Mouse (Mus musculus) B cell, adult 2 months (primary cell): ENCODE data around the gene Phox2a.

ENCODE experiments used
- DNase-seq, 2 experiments: peaks; one replicate each; pipeline ENCODE4 v3.0.0; 2022

The Phox2a gene

DNA sequence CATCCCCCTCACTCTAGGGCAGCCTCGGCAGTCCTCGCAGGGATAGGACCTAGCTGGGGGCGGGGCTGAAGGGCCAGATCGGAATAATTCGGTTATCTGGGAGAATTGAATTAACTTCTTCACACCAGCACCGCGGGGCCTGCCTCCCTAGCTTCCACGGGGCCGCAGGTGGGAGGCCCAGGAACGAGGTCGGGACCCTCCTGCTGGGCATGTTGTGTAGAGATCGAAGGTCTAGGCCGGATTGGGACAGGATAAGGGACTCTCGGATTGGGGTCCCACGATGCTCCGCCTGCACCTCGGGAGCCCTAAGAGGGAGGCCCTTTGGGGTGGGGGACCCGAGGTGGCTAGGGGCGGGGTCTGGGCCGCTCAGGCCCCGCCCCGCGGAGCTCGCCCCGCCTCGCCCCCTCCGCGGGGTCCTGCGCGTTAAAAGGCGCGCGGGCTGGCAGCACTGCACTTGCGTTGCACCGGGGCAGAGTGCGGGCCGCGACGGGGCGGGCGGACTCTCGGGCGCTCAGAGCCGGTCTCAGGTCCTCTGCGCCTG lies at the start of gene Phox2a:
Gene Phox2a, plus strand, starts transcription at position 453 of the 541 bp plus-strand sequence.
- no peak for DNase-seq

GRCm38 (mm10) chr7:101770051-101770450 lies 48.1 kb upstream of the Phox2a start:
- DNase-seq, result no peak

- no peak for DNase-seq
Measured at GRCm38 (mm10) chr7:101771604-101772003, 46.5 kb upstream of the Phox2a start.

- no peak for DNase-seq
Measured at GRCm38 (mm10) chr7:101772687-101773086, 45.4 kb upstream of the Phox2a start.

GRCm38 (mm10) chr7:101777053-101777452 lies 41.1 kb upstream of the Phox2a start:
- DNase-seq, result no peak

DNA sequence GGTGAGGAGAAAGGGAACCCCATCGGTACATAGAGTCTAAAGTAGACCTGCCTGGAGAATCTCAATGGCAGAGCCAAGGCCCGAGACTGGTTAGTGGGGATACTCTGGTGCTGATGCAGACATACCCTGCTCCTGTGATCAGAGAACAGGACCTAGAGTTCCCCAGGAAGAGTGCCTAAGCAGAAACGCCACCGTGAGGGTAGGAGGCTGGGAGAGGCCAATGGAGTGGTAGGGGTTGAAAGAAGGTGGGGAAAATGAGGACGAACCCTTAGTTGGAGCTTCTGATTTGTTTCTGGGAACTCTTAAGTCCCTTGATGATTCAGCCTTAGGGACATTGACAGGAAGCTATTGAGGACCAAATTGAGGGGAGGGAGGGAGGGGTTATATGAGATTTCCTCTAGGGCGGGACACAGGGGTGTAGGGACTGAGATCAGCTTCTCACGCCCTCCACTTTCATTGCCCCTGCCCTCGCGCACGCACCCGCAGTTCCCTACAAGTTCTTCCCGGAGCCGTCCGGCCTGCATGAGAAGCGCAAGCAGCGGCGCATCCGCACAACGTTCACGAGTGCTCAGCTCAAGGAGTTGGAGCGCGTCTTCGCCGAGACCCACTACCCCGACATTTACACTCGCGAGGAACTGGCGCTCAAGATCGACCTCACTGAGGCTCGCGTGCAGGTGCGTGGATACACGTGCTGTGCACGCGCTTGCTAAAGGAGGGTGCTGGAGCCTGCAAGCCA lies 2.4 kb downstream of the Phox2a start:
- DNase-seq, result peak; percentile 22 to 43

GRCm38 (mm10) chr7:101821571-101822501 lies 3.7 kb downstream of the Phox2a start:
- DNase-seq, result peak; percentile 42 to 52

DNA sequence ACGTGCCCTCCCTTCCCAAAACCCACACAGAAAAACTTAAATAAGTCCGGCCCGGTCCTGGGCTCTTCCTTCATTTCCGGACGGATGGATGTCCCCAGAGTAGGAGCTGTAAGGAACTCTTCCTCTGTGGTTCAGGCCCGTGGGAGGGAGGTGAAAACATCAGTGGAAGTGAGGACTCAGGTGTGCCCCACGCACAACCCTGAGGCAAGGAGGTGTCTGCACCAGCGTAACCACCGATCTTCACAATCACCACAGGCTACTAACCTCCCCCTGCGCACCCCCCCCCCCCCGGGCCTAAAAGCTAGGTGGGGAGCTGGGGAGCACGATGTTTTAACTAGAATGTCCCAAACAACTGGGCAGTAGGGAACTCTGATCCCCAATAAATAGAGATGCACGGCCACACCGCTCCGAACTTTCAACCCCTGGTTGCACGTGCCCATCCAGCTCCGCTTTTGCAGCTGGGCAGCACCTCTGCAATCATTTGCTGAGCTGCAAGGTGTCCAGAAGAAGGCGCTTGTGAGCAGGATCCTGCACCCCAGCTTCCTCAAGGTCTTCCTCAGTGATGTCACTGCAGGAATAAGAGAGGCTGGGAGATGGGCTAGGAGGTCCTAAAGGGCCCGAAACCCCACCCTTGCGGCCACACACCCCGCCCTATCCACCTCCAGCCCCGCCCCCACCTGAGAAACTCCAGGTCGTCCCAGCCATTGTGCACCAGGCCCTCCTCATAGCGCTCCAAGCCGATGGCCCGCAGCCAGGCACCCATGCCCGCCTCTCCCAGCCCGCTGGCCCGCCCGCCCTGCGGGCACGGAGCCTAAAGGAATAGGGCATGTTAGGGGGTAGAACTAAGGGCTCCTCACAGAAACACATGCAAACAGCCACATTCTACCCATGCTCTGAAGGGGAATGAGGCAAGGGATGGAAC lies 5.0 kb downstream of the Phox2a start:
- no peak for DNase-seq

GRCm38 (mm10) chr7:101823758-101824630 lies 5.9 kb downstream of the Phox2a start:
- DNase-seq, result no peak

DNA sequence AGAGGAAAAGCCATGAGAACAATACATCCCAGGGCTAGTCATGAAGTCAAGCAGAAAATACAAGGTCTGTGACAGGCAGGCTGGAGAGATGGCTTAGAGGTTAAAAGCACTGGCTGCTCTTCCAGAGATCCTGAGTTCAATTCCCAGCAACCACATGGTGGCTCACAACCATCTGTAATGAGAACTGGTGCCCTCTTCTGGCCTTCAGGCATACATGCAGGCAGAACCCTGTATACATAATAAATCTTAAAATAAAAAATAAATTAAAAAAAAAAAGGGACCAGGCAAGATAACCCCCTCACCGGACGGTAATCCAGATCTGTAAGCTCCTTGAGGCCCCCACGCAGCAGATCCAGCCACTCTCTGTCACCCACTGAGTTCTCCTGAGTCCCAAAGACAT lies 12.3 kb downstream of the Phox2a start:
- no peak for DNase-seq

- DNase-seq, result no peak
Measured at GRCm38 (mm10) chr7:101831437-101831836, 13.3 kb downstream of the Phox2a start.

DNA sequence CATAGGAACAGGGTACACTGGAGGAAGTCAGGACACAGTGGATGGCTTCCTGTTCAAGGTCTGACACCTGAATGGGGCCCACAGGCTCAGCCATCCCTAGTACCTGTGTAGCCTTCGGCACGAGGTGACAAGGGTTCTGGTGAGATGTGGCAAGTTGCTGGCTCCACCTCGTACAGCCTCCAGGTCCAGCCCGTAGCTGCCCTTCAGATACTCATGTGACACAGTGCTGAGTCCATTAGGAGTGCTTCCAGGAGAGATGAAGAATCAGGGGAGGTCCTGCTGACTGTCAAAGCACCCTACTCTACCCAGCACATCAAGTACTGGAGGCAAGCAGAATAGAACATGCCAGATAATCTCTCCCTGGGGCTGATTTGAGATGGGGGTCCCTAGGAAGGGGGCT lies 14.3 kb downstream of the Phox2a start:
- DNase-seq, result no peak

DNA sequence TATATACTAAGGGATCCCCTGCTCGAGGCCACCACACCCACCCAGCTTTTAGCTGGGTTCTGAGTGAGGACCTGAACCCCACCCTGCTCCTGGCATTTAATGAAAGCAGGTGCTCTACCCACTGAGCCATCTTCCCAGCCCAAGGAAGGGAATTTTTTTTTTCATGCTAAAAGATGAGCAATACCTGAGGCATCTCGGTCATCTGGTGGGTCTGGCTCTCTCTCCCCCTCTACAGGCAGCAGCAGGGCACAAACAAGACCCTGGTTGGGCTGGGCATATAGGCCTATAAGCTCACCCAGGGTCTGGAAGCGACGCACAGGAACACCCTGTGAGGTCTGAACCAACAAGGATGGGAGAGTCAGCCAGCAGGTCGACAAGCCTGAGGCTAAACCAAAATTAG lies 15.2 kb downstream of the Phox2a start:
- no peak for DNase-seq

DNA sequence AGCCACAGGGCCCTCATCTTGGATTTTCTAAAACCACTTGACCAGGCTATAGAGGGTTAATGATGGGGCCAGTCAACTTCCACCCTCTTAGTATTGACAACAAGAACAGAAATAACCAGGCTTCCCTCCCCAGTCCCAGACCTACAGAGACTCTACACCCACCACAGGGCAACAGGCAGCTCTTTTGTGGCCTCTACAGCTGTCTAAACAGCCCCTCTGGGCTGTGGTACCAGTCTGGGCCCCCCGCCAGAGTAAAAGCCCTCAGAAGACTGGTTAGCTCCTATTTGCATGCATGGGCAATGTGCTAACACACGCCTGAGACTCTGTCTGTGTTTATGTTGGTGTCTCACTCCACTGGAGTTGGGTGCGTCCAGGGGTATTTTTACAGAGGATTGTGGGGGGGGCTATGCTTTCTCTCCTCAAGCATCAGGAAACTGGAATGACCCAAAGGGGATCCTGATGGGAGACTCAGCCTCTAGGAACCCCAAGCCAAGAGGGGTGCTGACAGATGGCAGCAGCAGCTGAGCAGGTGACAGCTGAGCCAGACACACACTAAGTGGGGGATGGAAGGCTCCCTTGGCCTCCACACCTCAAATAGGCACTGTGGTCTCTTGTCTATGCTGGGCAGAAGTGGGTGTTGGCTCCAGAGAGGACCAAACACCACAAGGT lies 15.9 kb downstream of the Phox2a start:
- no peak for DNase-seq

GRCm38 (mm10) chr7:101834903-101835302 lies 16.8 kb downstream of the Phox2a start:
- DNase-seq, result no peak

DNA sequence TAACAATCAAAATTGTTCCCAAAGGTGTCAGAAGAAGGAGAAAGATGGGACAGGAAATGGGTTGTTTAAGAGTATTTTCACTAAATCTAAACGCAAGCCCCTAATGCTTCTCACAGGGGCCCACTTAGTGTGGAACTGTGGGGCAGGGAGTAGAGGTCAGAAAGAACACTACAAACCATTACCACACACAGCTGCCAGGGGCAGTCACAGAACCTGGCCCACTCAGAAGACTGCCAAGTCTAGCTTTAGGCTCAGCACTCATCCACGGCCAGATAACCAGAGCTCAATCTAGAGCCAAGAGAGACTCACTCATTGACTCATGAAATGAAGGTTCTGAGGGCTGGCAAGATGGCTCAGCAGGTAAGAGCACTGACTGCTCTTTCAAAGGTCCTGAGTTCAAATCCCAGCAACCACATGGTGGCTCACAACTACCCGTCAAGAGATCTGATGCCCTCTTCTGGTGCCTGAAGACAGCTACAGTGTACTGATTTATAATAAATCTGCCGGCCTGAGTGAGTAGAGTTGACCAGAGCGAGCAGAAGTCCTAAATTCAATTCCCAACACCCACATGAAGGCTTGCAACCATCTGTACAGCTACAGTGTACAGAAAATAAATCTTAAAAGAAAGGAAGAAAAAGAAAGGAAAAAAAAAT lies 17.5 kb downstream of the Phox2a start:
- no peak for DNase-seq

- DNase-seq, result peak; percentile 69 to 72
Measured at GRCm38 (mm10) chr7:101836271-101837153, 18.4 kb downstream of the Phox2a start.

DNA sequence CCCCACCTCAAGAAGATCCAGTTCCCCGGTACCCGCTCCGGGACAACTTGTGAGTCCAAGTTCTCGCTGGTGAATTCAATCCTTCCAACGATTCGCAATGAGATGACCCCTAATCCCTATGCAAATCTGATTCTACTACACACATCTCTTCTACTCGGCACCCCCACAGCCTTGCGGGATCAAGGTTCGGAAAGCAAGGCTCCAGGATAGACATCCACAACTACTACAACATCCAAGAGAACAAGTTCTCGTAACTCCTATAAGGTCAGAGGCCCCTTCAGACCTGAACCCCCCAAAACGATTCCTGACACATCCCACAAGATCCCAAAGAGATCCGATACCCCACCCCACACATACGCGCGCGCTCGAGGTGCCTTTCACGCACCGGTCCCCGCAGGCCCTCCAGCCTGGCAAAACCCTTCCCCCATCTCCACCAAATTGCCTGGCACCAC lies 19.1 kb downstream of the Phox2a start:
- peak in 1 of 2 experiments; percentile 28 for DNase-seq
